Mouse (Mus musculus): ENCODE results near the gene Rev3l.

GRCm38 (mm10) chr10:39906799-39907658 is 175.1 kb downstream of the Rev3l start:
- TF ChIP-seq POLR2A (IDR thresholded peaks at IDR 0.05; ENCODE audit: extremely low read depth, insufficient read depth, low read length) = no peak
- TF ChIP-seq CTCF (IDR thresholded peaks at IDR 0.05; ENCODE audit: extremely low read depth, insufficient read depth, low read length) = no peak

Data from cortical plate, adult 2 months (tissue).